Mouse (Mus musculus): ENCODE data around the gene Clec3a.

DNA sequence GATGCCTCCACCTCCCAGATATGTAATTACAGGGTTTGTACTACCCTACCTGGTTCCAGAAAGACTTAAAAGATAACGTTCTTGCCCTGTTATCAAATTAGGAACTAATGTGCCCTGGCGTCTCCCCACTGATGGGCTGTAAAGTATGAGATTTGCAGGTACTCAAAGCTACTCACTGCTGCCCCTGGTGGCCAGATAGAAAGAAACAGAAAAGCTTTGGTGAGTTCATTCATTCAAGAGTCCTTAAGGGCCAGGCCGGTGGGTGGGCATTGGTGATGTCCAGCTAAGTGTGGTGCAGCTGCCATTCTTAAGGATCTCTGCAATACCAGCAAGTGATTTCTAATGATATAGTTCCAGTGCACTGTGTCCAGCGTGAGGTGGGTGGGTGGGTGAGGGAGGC lies 23.7 kb downstream of the Clec3a start:
- TF ChIP-seq HCFC1 (IDR thresholded peaks at IDR 0.05; ENCODE audit: borderline replicate concordance, insufficient read depth, low read length) = no peak
- no peak for TF ChIP-seq CHD2 (IDR thresholded peaks at IDR 0.05; ENCODE audit: low read depth, low read length)
- no peak for TF ChIP-seq ZNF384 (IDR thresholded peaks at IDR 0.05; ENCODE audit: low read depth, low read length)
- TF ChIP-seq MAFK (IDR thresholded peaks at IDR 0.05; ENCODE audit: insufficient read depth, low read depth, low read length) = no peak

All from ES-E14 (cell line).